Mouse (Mus musculus): ENCODE data around the gene Prdx5. TPM values are rescaled to one million over a fixed set of nuclear protein-coding genes. Genes with fewer than 3 reads are reported as not detected.
A peak's percentile ranks its signal among the peaks of the same experiment; 100 is the strongest.

Prdx5 gene
- total RNA-seq, 4 experiments from 2014 or later: 195 to 214 (median 202) TPM

- DNase-seq (ENCODE audit: low spot score in 2 of 2): no peak
These were observed 27.9 kb upstream of the Prdx5 start for GRCm38 (mm10) chr19:6937541-6938465.

- DNase-seq (ENCODE audit: low spot score in 2 of 2): no peak
These were observed 26.4 kb upstream of the Prdx5 start for GRCm38 (mm10) chr19:6936299-6936698.

GRCm38 (mm10) chr19:6934195-6934977, 24.5 kb upstream of the Prdx5 start, which contains the start of gene Kcnk4:
Kcnk4 (minus strand) TSS chr19:6934515.
- DNase-seq (ENCODE audit: low spot score in 2 of 2): no peak

GRCm38 (mm10) chr19:6933436-6934194, 23.7 kb upstream of the Prdx5 start:
- DNase-seq (ENCODE audit: low spot score in 2 of 2): no peak

GRCm38 (mm10) chr19:6933102-6933435, 23.2 kb upstream of the Prdx5 start:
- DNase-seq (ENCODE audit: low spot score in 2 of 2): no peak

GRCm38 (mm10) chr19:6932018-6932417, 22.1 kb upstream of the Prdx5 start:
- no peak for DNase-seq (ENCODE audit: low spot score in 2 of 2)

GRCm38 (mm10) chr19:6931002-6931401, 21.1 kb upstream of the Prdx5 start:
- no peak for DNase-seq (ENCODE audit: low spot score in 2 of 2)

GRCm38 (mm10) chr19:6928080-6928479, 18.2 kb upstream of the Prdx5 start:
- no peak for DNase-seq (ENCODE audit: low spot score in 2 of 2)

- DNase-seq (ENCODE audit: low spot score in 2 of 2): no peak
These were observed 16.8 kb upstream of the Prdx5 start for GRCm38 (mm10) chr19:6926559-6927255.

- DNase-seq (ENCODE audit: low spot score in 2 of 2): no peak
These were observed 15.9 kb upstream of the Prdx5 start for GRCm38 (mm10) chr19:6925611-6926329.

- no peak for DNase-seq (ENCODE audit: low spot score in 2 of 2)
These were observed 15.3 kb upstream of the Prdx5 start, which contains the start of gene Catsperz for GRCm38 (mm10) chr19:6925307-6925573. Catsperz (minus strand) TSS chr19:6925380.

GRCm38 (mm10) chr19:6924461-6925306, 14.8 kb upstream of the Prdx5 start:
- peak; percentile 70 to 73 for DNase-seq (ENCODE audit: low spot score in 2 of 2)

- no peak for DNase-seq (ENCODE audit: low spot score in 2 of 2)
These were observed 13.2 kb upstream of the Prdx5 start for GRCm38 (mm10) chr19:6922901-6923735.

- DNase-seq (ENCODE audit: low spot score in 2 of 2): peak; percentile 100
These were observed 12.0 kb upstream of the Prdx5 start, which contains the start of gene Esrra for GRCm38 (mm10) chr19:6921647-6922567. Esrra (minus strand) TSS chr19:6921813.

- peak in 1 of 2 experiments; percentile 55 for DNase-seq (ENCODE audit: low spot score in 2 of 2)
These were observed 11.1 kb upstream of the Prdx5 start for GRCm38 (mm10) chr19:6920741-6921636.
